Mouse (Mus musculus) frontal cortex, postnatal 10 days (tissue): Measurements from ENCODE around the gene Nfkbid.

Experiments used
- DNase-seq, 2 experiments: peaks; one replicate each; pipeline ENCODE4 v3.0.0; 2022; ENCODE audit warnings: low spot score in 2 of 2, mixed read lengths in 1 of 2

Gene Nfkbid

GRCm38 (mm10) chr7:30421175-30421889, at the start of gene Nfkbid:
Nfkbid (plus strand) TSS chr7:30421732.
- DNase-seq: no peak

DNA sequence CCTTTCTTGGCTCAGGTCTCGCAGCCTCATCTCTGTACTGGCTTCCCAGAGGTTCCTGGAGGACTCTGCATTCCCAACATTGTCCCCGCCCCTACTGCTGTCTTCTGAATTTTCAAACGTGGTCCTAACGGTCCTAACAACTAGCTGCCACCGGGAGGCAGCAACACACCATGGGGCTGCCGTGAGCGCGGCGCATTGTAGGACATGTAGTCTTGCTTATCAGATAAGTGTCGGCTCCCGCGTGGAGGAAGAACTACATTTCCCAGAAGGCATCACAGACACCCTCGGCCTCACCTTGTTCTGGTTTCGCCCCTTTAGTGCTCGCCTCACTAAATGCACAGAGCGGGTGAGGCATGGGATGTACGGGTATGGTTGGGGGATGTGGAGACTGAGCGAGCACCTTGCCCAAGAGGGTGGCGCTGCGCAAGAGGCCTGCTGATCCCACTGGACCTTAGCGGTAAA, 48.0 kb upstream of the Nfkbid start:
- DNase-seq: peak; percentile 93

GRCm38 (mm10) chr7:30380061-30380460, 41.5 kb upstream of the Nfkbid start:
- no peak for DNase-seq

GRCm38 (mm10) chr7:30384106-30384505, 37.4 kb upstream of the Nfkbid start:
- no peak for DNase-seq

- DNase-seq: no peak
These were observed 28.6 kb upstream of the Nfkbid start for GRCm38 (mm10) chr7:30392746-30393520.

GRCm38 (mm10) chr7:30393631-30394030, 27.9 kb upstream of the Nfkbid start:
- no peak for DNase-seq

DNA sequence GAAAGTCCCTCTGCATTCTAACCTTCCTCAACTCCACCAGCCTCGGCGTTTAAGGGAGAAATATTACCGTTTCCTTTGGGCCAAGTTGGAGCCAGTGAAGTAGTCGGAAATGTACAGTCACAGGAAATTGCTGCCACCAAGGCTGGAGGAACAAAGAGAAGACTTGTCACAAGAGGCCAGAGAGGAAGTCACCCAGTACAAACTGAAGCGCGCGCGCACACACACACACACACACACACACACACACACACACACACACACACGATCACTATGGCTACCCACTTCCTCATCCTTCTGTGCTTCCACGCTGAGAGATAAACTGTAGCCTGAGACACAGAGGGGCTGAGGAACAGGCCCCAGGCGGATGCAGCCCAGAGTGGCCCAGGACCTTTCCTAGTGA, 27.2 kb upstream of the Nfkbid start:
- DNase-seq: no peak

DNA sequence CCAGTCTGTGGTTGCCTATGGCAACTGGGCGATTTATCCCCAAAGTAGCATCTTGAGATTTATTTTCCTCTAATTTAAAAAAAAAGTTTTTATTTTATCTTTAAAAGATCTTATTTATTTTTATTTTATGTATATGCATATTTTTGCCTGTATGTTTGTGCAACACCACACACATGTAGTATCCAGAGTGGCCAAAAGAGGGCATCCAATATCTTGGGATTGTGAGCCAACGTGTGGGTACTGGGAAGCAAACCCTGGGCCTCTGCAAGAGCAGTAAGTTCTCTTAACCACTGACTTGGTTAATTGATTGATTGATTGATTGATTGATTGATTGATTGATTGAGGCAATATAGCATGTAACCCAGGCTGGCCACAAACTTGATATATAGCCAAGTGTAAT, 26.7 kb upstream of the Nfkbid start:
- DNase-seq: no peak

- no peak for DNase-seq
These were observed 21.9 kb upstream of the Nfkbid start for GRCm38 (mm10) chr7:30399671-30400070.

GRCm38 (mm10) chr7:30402343-30402742, 19.2 kb upstream of the Nfkbid start:
- DNase-seq: no peak

DNA sequence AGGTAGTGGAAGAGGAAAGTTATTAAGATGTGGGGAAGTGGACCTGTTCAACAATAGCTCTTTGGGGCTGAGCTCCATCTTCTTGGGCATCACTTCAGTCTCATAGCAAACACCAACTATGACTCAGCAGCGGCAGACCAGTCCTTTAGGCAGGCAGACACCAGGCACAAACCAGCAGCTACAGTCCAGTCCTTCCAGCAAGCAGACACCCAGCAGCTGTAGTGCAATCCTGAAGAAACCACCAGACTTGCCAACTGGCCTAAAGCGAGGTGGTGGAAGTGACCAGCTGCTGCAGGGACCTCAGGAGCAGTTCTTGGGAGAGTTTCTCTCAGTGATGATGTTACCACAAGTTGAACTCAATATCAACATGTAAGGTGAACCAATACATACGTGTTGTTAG, 12.9 kb upstream of the Nfkbid start:
- DNase-seq: no peak

GRCm38 (mm10) chr7:30409789-30410188, 11.7 kb upstream of the Nfkbid start:
- no peak for DNase-seq

- no peak for DNase-seq
These were observed 10.5 kb upstream of the Nfkbid start for GRCm38 (mm10) chr7:30411023-30411422.

DNA sequence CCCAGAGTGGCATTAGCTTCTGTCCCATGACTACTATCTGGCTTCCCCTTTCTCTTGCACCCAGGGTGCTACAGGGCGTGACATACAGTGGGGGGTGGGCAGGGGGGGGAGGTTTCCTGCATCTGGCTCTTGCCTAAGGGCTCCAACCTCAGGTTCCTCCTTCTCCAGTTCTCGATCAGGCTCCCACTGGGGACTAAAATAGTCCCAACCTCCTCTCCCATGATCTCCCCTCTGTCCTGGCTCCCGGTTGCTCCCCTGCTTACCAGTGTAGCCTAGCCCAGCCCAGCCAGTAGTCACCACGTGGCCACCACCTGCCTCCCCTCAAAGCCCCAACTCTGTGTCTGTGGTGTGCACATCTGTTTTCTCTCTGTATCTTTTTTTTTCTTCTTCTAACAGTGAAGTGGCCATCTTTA, 8.8 kb upstream of the Nfkbid start:
- DNase-seq: no peak

GRCm38 (mm10) chr7:30413596-30413995, 7.9 kb upstream of the Nfkbid start, which contains the start of gene Tyrobp:
Tyrobp (plus strand) TSS chr7:30413760.
- no peak for DNase-seq

GRCm38 (mm10) chr7:30417856-30418255, 3.7 kb upstream of the Nfkbid start:
- no peak for DNase-seq

DNA sequence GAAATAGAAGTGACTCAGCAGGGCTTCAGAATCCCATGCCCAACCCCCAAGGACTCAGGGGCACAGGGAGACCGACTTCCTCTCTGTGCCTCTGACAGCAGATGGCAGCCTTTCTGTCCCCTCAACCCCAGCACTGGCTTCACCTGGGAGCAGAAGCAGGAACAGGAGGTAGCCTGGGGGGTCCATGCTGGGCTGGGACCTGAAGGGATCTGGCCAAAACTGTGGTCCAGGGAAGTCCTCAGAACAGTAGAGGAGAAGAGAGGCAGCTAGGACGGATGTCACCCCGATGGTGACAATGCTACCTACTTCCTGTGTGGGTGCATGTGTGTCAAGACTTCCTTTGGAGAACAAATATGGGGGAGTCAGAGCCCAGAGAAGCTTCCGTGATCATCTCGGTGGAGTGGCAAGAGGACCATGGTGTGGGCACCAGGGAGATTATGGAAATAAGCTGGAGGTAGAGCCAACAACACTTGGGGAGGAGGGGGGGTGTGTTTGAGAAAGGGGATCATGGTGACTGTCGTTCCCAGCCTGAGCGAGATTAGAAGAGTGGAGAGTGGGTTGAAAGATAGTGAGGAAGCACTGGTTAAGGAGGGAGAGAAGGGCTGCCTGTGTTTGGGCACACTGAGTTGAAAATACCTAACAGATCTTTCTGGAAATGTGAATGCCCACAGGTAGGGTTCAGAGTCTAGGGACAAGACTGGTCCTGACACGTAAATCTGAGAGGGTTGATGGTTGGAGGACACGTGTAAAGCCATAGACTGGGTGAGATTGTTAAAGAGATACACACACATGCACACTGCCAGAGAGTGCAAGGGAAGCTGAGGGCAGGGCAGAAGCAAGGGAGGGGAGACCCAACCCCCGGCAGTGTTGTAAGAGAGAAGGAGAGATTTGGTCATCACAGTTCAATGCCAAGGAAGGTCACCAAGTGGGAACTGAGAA, 1.7 kb upstream of the Nfkbid start, which contains the start of gene Hcst:
Gene Hcst, minus strand, starts transcription at position 294 of the 939 bp plus-strand sequence.
- DNase-seq: no peak

DNA sequence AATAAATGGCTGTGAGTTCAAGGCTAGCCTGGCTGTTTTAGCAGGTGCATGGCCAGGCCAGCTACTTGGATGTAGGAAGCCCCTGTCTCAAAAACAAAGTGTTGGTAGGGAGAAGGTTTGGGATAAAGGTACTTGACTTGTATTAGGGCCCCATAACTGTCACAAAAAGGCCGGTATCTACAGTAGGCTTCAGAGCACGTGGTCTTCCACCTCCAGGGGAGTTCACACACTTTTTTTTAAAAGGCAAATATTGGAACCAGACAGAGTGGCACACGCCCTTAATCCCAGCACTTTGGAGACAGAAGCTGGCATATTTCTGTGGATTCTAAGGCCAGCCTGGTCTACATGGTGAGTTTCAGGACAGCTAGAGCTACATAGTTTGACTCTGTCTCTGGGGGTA, 859 bp upstream of the Nfkbid start:
- no peak for DNase-seq

DNA sequence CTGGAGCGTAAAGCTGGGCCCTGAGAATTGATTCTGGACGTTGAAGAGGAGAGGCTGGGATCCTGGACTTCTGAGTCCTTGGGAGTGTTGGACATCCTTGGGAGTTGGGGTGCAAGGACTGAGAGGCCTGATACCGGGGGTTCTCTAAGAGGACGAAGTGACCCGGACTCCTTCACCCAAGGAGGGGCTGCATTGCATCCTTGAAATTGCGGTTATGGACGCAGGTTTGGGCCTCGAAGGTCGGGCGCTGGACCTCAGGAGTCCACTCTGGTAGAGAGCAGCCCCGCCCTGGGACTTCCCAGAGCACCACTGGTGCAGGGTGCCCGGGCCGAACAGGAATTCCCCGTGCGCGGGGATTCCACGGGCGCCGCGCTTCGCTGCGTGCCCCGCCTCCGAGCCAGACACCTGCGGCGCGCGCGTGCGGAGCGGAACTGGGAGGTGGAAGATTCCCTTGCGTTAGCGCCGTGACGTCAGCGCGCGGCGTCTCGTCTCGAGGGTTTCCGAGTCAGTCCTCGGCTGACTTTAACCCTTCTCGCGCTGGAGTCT, 431 bp downstream of the Nfkbid start:
- DNase-seq: peak; percentile 82 to 93

DNA sequence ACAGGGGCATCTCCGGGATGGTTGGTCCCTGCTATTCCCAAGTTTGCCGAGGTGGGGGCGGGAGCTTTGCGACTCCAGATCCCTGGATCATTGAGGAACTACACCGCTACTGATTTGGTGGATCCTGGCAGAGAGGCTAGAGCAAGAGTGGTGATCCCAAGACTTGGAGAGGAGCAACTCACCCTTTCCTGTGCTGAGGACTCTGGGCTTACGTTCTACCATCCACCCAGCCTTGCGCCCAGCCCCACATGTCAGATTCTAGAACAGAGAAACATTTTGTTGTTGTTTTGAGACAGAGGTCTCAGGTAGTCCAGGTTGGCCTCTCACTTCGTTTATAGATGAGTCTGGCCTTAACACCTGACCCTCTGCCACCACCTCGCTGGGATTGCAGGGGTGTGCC, 1.0 kb downstream of the Nfkbid start:
- no peak for DNase-seq

DNA sequence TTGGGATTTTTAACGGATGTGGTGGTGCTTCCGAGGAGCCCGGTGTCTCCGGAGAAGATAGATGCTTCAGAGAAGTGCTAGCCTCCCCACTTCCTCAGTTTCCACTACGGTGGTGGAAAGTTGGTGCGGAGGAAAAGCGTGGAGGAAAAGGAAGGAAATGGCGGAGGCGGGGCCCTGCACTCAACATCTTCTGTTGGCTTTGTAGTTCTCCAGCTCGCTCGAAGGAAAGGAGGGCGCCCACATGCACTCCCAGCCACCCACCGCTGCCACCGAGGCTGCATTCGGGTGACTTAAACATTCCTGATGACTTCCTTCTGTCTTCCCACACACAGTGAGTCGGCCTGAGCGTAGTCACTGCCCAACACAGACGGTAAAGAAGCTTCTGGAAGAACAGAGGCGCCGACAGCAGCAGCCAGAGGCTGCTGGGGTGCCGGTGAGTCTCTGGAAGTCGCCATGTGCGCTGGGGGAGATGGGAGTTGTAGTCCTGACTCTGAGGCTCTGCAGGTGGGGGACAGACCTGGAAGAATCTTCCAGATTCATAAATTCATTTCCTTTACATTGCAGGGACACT, 1.6 kb downstream of the Nfkbid start:
- no peak for DNase-seq
